Mouse (Mus musculus) liver, adult 2 months (tissue): ENCODE measurements around the gene Ccdc191.

Experiments used
- CTCF ChIP-seq: fragments of 200-500 bp; IDR thresholded peaks from 2 replicates; pipeline ENCODE4 v1.5.1; 2011; ENCODE audit warnings: low read depth, low read length, control low read depth
- POLR2A ChIP-seq: fragments of 200-500 bp; IDR thresholded peaks from 2 replicates; pipeline ENCODE4 v1.6.1; 2011; ENCODE audit warnings: low read length, control low read depth; ENCODE audit not compliant: insufficient read depth; ENCODE audit errors: extremely low read depth

GRCm38 (mm10) chr16:43973606-43974220, 84.1 kb downstream of the Ccdc191 start:
- no peak for TF ChIP-seq CTCF
- no peak for TF ChIP-seq POLR2A
